Mouse (Mus musculus) midbrain, postnatal 0 days (tissue): Measurements from ENCODE around the gene Cpne2. TPM values are rescaled to one million over a fixed set of nuclear protein-coding genes. Genes with fewer than 3 reads are reported as not detected.

Source experiments
- ATAC-seq: fragments of 200-750 bp; cut with Nextera tagmentation; 2 replicates; pipeline ENCODE4 v1.8.0; 2017; ENCODE audit warnings: moderate number of reproducible peaks, mild to moderate bottlenecking, moderate TSS enrichment, moderate library complexity; ENCODE audit not compliant: low FRiP score
- DNase-seq: peaks from one replicate; pipeline ENCODE4 v3.0.0-alpha.2; 2015; ENCODE audit warnings: low spot score
- H3K27ac ChIP-seq: fragments of 300-500 bp; sonication (generic); 2 replicates; pipeline ENCODE4 v1.5.1; 2014; ENCODE audit warnings: low read depth, mild to moderate bottlenecking, low read length, mixed read lengths
- H3K27me3 ChIP-seq: fragments of 300-500 bp; sonication (generic); 2 replicates; pipeline ENCODE4 v1.6.1; 2014; ENCODE audit warnings: low read length, control low read depth, mixed read lengths; ENCODE audit not compliant: insufficient read depth
- H3K36me3 ChIP-seq: fragments of 300-500 bp; sonication (generic); 2 replicates; pipeline ENCODE4 v1.6.1; 2014; ENCODE audit warnings: low read length, control low read depth, mixed read lengths; ENCODE audit not compliant: insufficient read depth
- H3K4me1 ChIP-seq: fragments of 300-500 bp; sonication (generic); 2 replicates; pipeline ENCODE4 v1.6.1; 2014; ENCODE audit warnings: mild to moderate bottlenecking, control low read depth, antibody characterized with exemption, low read length, mixed read lengths; ENCODE audit not compliant: insufficient read depth
- H3K4me2 ChIP-seq: fragments of 300-500 bp; sonication (generic); 2 replicates; pipeline ENCODE4 v1.6.1; 2014; ENCODE audit warnings: low read depth, mild to moderate bottlenecking, low read length, mixed read lengths; ENCODE audit not compliant: poor library complexity, severe bottlenecking
- H3K4me3 ChIP-seq: fragments of 300-500 bp; sonication (generic); 2 replicates; pipeline ENCODE4 v1.5.1; 2014; ENCODE audit warnings: low read depth, mild to moderate bottlenecking, low read length, moderate library complexity
- H3K9ac ChIP-seq: fragments of 300-500 bp; sonication (generic); replicated peaks from 2 replicates; pipeline ENCODE4 v1.6.1; 2014; ENCODE audit warnings: mild to moderate bottlenecking, low read length, moderate library complexity, mixed read lengths; ENCODE audit not compliant: poor library complexity, severe bottlenecking
- H3K9me3 ChIP-seq: fragments of 300-500 bp; sonication (generic); 2 replicates; pipeline ENCODE4 v1.6.1; 2016; ENCODE audit warnings: low read length, control low read depth
- CTCF ChIP-seq: IDR thresholded peaks from 2 replicates; pipeline ENCODE4 v1.5.1; 2016; ENCODE audit warnings: antibody characterized with exemption, mild to moderate bottlenecking
- WGBS: fragments of 180-500 bp; shearing (Covaris S2); extraction: QIAGEN DNeasy Blood & Tissue Kit; methylation state at CpG from one replicate; pipeline ENCODE4 v1.1.7; 2014; 5-methylcytosine and 5-hydroxymethylcytosine counted together
- polyA plus RNA-seq: library from polyadenylated mRNA; unstranded; fragments of >200 nt; fragmentation: Nextera tagmentation; extraction: Ambion mirVana; gene quantifications from 2 replicates; pipeline ENCODE4 v1.2.1, GENCODE M21; 2015
- total RNA-seq: library from RNA; depleted of rRNA; stranded (reverse); fragments of >200 nt; gene quantifications from 2 replicates; pipeline ENCODE4 v1.2.3, GENCODE M21; 2014

Cpne2 gene
- total and polyA plus RNA-seq, 2 experiments from 2014 or later = 43.3 to 46.3 TPM

DNA sequence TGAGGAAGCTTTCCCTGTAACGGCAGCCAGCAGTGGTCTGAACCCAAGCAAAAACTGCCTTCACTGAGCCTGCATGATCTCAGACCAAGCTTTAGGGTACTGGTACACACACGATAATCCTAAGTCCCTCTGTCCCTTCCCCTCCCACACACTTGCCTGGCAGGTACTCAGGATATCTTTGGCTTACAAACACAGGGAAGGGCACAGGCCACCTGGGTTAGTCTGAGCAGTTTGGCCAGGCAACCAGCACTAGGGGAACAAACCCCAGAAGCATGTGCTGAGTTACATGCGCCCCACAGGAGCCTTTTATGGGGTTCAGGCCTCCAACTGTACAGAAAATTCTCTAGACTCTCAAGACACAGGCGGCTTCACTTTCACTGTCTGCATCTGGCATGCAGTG is 2.9 kb upstream of the Cpne2 start:
- Histone ChIP-seq H3K9ac (no peak overlapping the region), H3K36me3 (no peaks in the 10 kb centered on the region), H3K27me3 (0 out of 2 replicates have a peak, but pooled peaks cover 7% of the 10 kb centered on the region), H3K27ac (no peak overlapping the region), H3K4me1 (no peaks in the 10 kb centered on the region; the same call in 1 of the 2 replicates), H3K4me2 (no peak overlapping the region), H3K9me3 (no peaks in the 10 kb centered on the region), H3K4me3 (no peak overlapping the region)
- WGBS = 71% methylated on average over 4 of the region's 4 CpGs
- ATAC-seq (no peak), DNase-seq (no peak)
- no peak for TF ChIP-seq CTCF

DNA sequence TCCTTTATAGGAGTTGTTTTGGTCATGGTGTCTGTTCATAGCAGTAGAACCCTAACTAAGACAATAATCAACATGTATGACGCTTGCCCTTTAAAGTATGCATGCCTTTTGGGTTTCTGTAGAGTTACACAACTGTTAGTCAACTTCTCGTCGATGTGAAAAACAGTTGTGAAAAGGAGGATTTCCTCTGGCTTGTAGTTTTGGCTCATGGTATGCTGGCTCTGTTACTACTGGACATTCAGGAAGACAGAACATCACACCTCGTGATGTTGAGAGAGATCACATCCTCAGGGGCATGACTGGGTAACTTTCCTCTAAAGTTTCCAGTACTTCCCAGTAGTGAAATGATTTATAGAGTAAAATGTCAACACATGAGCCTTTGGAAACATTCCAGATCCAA is 2.1 kb upstream of the Cpne2 start:
- no peaks in the 10 kb centered on the region for H3K36me3 ChIP-seq
- ATAC-seq (no peak), DNase-seq (no peak)
- WGBS = 93% methylated on average over 4 of the region's 4 CpGs
- no peak overlapping the region for H3K9ac ChIP-seq
- no peaks in the 10 kb centered on the region for H3K9me3 ChIP-seq
- no peak overlapping the region for H3K4me2 ChIP-seq
- 0 out of 2 replicates have a peak, but pooled peaks cover 7% of the 10 kb centered on the region for H3K27me3 ChIP-seq
- no peak for TF ChIP-seq CTCF
- no peaks in the 10 kb centered on the region; the same call in 1 of the 2 replicates for H3K4me1 ChIP-seq
- no peak overlapping the region for H3K27ac ChIP-seq
- no peak overlapping the region for H3K4me3 ChIP-seq

DNA sequence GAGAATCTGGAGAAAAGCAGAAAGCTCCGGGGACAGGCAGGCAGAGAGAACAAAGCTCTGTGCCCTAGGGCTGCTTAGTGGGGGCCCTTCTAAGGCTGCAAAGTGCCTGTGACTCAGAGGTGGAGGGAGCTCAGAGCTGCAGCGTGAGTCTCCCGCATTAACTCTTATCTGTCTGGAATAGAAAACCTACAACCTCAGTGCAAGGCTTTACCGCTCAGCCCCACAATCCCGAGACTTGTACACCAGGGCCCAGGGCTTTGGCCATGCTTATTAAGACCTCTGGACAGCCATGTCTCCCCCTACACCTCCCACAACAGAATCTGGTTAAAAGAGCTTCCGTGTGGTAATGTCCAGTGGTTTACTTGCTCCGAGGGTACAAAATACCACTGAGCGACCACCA is 790 bp upstream of the Cpne2 start:
- no peaks in the 10 kb centered on the region for H3K9me3 ChIP-seq
- H3K4me2 ChIP-seq = peak overlapping the region; percentile 98
- no peaks in the 10 kb centered on the region for H3K36me3 ChIP-seq
- H3K4me1 ChIP-seq = no peaks in the 10 kb centered on the region; the same call in 1 of the 2 replicates
- 0 out of 2 replicates have a peak, but pooled peaks cover 7% of the 10 kb centered on the region for H3K27me3 ChIP-seq
- peak overlapping the region; percentile 68 for H3K4me3 ChIP-seq
- no peak for TF ChIP-seq CTCF
- peak overlapping the region; percentile 79 for H3K9ac ChIP-seq
- DNase-seq (peak; percentile 31), ATAC-seq (no peak)
- 0 out of 2 replicates have a peak overlapping the region, but pooled peaks have one; percentile 32 for H3K27ac ChIP-seq
- WGBS = 2% methylated on average over 8 of the region's 8 CpGs

DNA sequence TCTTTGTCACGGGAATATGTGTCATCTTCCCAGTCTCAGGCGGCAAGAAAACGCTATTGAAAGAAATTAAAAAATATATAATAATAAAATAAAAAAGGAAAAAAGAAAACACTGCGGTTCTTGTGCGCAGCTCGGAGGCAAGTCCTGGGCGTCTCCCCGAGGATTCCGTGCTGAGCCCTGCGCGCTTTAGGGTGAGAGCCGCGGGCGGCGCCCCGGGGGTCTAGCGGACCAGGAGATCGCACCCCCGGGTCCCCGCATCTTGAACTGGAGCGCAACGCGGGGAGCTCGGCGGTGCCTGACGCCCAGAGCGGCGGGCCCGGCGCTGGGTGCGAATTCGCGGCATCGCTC is 291 bp upstream of the Cpne2 start:
- no peak for ATAC-seq
- H3K4me2 ChIP-seq = peak overlapping the region; percentile 98
- TF ChIP-seq CTCF = no peak
- H3K4me3 ChIP-seq = peak overlapping the region; percentile 68
- no peaks in the 10 kb centered on the region for H3K9me3 ChIP-seq
- H3K9ac ChIP-seq = peak overlapping the region; percentile 79
- H3K36me3 ChIP-seq = no peaks in the 10 kb centered on the region
- WGBS = under 1% methylated on average over 32 of the region's 34 CpGs
- DNase-seq = no peak
- 0 out of 2 replicates have a peak, but pooled peaks cover 7% of the 10 kb centered on the region for H3K27me3 ChIP-seq
- peak overlapping the region; percentile 63 for H3K27ac ChIP-seq
- H3K4me1 ChIP-seq = no peaks in the 10 kb centered on the region; the same call in 1 of the 2 replicates

DNA sequence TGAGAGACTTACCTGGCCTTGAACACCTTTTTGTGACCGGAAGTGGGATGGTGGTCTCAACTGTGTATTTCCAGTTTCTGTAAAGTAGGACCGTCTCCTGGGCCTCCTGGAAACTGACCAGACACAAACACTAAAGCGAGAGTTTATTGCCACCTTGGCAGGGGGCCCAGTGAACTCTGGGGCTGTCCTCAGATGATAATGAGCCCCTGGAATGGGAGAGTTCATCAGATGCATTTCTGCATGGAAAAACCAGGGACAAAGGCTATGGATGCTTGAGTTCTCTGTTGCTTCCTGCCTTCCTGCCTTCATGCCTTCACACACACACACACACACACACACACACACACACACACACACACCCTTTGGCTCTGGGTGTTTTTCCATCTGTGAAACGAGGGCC is 1.8 kb downstream of the Cpne2 start:
- WGBS = 50% methylated on average over 4 of the region's 4 CpGs
- H3K27me3 ChIP-seq = 0 out of 2 replicates have a peak, but pooled peaks cover 7% of the 10 kb centered on the region
- no peak overlapping the region for H3K27ac ChIP-seq
- no peaks in the 10 kb centered on the region for H3K9me3 ChIP-seq
- H3K4me2 ChIP-seq = peak overlapping the region; percentile 98
- no peak overlapping the region for H3K9ac ChIP-seq
- H3K4me3 ChIP-seq = no peak overlapping the region
- ATAC-seq (no peak), DNase-seq (no peak)
- no peaks in the 10 kb centered on the region; the same call in 1 of the 2 replicates for H3K4me1 ChIP-seq
- TF ChIP-seq CTCF = no peak
- H3K36me3 ChIP-seq = no peaks in the 10 kb centered on the region

DNA sequence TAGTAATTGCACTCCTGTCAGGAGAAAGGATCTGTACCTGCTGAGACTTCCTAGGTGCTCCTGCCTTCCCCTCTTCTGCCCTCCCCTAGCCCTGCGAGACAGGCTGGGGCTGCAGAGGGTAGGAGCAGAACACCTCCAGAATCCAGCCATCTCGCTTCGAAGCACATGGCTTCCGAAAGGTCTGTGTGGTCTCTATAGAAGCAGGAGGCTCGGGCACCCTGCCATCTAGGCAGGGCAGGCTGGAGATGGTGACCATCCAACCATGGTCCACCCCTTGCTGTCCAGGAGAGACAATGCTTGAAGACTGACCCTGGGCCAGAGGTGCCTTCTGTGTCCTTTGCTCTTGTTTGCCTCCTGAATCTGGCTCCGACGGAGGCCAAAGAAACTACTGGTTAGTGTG is 2.8 kb downstream of the Cpne2 start:
- no peaks in the 10 kb centered on the region for H3K36me3 ChIP-seq
- 65% methylated on average over 7 of the region's 7 CpGs for WGBS
- H3K4me3 ChIP-seq = no peak overlapping the region
- no peaks in the 10 kb centered on the region for H3K9me3 ChIP-seq
- no peak overlapping the region for H3K9ac ChIP-seq
- ATAC-seq (no peak), DNase-seq (no peak)
- H3K4me2 ChIP-seq = 0 out of 2 replicates have a peak overlapping the region, but pooled peaks have one; percentile 2
- H3K4me1 ChIP-seq = no peaks in the 10 kb centered on the region; the same call in 1 of the 2 replicates
- no peak overlapping the region; the same call in 1 of the 2 replicates for H3K27ac ChIP-seq
- 0 out of 2 replicates have a peak, but pooled peaks cover 7% of the 10 kb centered on the region for H3K27me3 ChIP-seq
- no peak for TF ChIP-seq CTCF
